Mouse (Mus musculus) lung, postnatal 4 days (tissue): Measurements from ENCODE around the gene Glul.
A peak's percentile ranks its signal among the peaks of the same experiment; 100 is the strongest.
"Not testable (repeated sequence)": the region's sequence is repeated elsewhere in the genome, so short reads cannot be mapped to it uniquely, and the experiment has no call there.

ENCODE experiments used
- DNase-seq, 2 experiments: peaks; one replicate each; pipeline ENCODE4 v3.0.0; 2021

The Glul gene

GRCm38 (mm10) chr1:153899731-153900380 lies at the start of gene Glul, which contains the start of gene Teddm2:
Gene Glul (plus strand): TSS chr1:153899944.
Gene Teddm2 (minus strand): TSS chr1:153900228.
- peak; percentile 97 to 98 for DNase-seq

GRCm38 (mm10) chr1:153852696-153853095 lies 47.0 kb upstream of the Glul start:
- not testable (repeated sequence) for DNase-seq

- DNase-seq = no peak
These were observed 43.8 kb upstream of the Glul start for GRCm38 (mm10) chr1:153855946-153856345.

- no peak for DNase-seq
These were observed 25.7 kb upstream of the Glul start, which contains the start of gene Teddm1b for GRCm38 (mm10) chr1:153874045-153874444. Gene Teddm1b (plus strand): TSS chr1:153874345.

DNA sequence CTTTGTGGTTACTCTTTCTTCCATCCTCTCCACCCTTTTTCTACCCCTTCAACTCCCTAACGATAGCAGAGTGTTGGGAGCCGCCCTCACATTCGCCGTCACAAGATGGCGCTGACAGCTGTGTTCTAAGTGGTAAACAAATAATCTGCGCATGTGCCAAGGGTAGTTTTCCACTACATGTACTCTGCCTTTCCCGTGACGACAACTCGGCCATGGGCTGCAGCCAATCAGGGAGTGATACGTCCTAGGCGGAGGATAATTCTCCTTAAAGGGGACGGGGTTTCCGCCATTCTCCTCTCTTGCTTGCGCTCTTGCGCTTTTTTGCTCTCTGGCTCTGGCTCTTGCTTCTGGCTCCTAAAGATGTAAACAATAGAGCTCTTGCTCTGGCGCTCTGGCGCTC lies 19.4 kb upstream of the Glul start:
- peak in 1 of 2 experiments; percentile 31 for DNase-seq

DNA sequence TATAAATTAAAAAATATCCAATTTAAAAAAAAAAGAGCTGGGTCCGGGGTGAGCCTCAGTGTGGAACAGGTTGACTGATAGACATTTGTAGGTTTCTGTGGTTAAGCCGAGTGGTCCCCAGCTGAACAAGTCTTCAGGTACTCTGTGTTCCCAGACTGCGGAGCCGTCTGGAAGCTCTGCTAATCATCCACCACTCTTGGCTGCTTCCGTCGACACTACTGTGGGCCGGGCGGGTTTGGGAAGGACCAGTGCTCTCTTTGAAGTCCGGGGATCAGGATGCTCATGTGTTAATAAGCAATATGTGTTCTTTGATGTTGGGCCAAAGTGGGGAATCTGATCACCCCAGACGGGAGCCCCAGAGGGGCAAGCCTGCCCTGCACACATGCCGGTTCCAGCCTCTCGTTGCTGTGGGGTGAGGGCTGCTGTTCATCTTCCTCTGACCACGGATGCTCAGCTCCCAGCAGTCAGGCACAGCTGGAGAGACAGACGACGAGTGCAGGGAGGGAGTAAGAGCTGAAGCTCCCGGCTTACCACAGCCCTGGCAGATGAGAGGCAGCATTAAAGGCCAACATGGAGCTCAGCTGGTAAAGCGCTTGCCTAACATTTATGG lies 13.6 kb upstream of the Glul start:
- no peak for DNase-seq

GRCm38 (mm10) chr1:153890121-153890520 lies 9.6 kb upstream of the Glul start:
- DNase-seq = no peak

GRCm38 (mm10) chr1:153891442-153891841 lies 8.3 kb upstream of the Glul start, which contains the start of gene Teddm1a:
Gene Teddm1a (plus strand): TSS chr1:153891742.
- no peak for DNase-seq

- no peak for DNase-seq
These were observed 6.0 kb upstream of the Glul start for GRCm38 (mm10) chr1:153893746-153894145.

GRCm38 (mm10) chr1:153894201-153894893 lies 5.4 kb upstream of the Glul start:
- DNase-seq = no peak

- DNase-seq = peak; percentile 62 to 83
These were observed 4.8 kb upstream of the Glul start for GRCm38 (mm10) chr1:153894979-153895378.

DNA sequence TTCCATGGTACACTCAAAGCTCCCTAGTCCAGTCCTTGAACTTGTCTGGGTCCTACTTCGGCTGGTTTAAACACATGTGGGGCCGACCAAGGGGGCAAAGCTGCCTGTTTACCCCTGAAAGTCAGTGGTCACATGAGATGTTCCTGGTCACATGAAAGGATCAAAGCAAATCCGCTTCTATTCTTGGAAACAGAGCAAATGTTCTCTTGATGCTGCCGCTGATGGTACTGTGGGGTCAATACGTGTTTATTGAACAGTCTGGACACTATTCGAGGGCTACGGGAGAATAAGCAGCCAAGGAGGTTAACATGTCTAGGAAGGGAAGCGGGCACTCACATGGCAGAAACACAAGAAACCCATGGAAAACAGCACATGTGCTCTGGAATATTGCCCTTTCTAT lies 2.5 kb upstream of the Glul start:
- DNase-seq = no peak

DNA sequence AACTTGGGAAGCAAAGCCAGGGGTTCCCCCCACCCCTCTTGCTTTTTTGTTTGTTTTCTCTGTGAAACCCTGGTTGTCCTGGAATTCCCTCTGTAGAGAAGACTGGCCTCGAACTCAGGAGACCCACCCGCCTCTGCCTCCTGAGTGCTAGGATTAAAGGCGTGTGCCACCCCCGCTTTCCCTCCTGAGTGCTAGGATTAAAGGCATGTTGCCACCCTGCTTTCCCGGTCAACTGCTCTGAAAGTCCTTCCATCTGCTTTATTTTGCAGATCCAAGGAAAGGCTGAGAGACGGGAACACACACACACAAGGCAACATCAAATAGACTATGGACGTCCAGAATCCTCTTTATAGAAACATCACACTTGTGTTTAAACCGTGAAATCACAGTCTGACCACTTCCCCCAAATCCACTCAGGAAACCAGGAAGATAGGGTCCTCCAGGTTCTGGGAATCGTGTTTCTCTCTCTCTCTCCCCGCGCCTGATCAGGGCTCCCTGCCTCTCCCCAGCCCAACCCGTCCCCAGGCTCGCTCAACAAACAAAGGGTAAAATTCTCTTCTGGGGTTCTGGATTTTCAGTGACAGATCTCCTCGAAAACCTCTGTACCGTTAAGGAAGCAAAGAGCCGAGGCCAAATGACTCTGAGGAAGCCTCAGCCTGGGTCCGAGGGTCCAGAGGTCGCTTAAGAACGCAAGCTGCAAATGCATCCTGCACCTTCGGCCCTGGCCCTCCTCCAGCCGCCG lies 584 bp upstream of the Glul start:
- no peak for DNase-seq

- DNase-seq = no peak
These were observed 637 bp downstream of the Glul start for GRCm38 (mm10) chr1:153900381-153900780.

- peak; percentile 60 to 68 for DNase-seq
These were observed 1.4 kb downstream of the Glul start for GRCm38 (mm10) chr1:153900860-153901730.

DNA sequence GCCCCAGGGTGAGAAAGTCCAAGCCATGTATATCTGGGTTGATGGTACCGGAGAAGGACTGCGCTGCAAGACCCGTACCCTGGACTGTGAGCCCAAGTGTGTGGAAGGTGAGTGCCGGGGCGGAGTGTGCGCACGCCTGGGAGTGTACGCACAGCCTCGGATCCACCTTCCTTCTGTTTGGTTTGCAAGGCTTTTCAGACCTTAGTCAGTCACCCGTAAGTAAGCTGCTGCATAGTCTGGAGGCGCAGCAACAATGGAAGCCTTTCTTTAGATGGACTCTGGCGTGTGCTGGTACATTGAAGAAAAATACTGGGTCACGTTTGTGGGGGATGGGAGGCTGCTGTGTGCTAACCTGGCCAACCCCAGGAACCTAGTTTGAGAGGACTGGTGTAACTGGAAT lies 3.3 kb downstream of the Glul start:
- DNase-seq = no peak

DNA sequence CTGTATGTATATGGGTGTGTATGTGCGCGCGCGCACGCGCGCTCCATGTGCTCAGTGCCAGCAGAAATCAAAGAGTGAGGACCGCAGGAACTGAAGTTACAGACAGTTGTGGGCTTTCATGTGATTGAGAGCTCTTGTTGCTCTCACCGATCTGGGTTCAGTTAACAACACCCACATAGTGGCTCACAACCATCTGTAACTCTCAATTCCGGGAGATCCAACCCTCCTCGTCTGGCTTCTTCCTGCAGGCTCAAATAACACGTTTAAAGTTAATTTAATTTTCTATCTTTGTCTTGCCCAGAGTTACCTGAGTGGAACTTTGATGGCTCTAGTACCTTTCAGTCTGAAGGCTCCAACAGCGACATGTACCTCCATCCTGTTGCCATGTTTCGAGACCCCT lies 4.5 kb downstream of the Glul start:
- DNase-seq = no peak

- no peak for DNase-seq
These were observed 6.1 kb downstream of the Glul start for GRCm38 (mm10) chr1:153905884-153906283.

DNA sequence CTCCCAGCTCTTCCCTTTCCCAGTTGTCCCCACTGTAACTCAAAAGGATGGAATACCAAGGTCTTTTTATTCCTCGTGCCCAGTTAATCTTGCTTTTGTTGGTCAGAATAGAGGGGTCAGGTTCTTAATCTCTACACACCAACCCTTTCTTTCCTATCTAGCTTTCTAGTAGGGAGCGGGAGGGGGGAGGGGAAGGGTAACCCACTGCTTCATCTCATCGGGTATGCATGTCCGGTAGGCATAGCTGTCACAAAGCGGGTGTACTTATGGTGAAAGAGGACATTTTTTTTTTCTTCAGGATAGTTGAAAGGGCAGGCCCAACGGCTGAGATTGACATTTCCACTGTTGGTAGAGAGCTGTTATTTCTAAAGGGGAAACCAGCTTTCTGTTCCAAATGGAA lies 8.5 kb downstream of the Glul start:
- DNase-seq = no peak

DNA sequence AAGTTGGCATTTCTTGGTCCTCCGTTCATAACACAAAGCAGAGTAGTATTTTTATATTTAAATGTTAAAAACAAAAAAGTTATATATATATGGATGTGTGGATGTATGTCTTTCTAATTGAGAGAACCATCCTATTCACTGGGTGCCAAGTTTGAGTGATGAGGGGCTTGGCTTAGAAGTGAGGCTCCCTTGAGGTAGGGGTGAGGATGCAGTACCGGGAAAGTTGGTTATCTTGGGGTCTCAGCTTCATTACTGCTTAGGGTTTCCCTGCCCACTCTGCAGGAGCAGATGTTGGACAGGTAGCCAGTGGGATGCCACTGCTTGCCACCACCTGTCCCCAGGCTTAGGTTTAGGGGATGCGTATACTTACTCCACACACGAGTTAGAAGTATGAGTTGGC lies 9.0 kb downstream of the Glul start:
- DNase-seq = no peak

DNA sequence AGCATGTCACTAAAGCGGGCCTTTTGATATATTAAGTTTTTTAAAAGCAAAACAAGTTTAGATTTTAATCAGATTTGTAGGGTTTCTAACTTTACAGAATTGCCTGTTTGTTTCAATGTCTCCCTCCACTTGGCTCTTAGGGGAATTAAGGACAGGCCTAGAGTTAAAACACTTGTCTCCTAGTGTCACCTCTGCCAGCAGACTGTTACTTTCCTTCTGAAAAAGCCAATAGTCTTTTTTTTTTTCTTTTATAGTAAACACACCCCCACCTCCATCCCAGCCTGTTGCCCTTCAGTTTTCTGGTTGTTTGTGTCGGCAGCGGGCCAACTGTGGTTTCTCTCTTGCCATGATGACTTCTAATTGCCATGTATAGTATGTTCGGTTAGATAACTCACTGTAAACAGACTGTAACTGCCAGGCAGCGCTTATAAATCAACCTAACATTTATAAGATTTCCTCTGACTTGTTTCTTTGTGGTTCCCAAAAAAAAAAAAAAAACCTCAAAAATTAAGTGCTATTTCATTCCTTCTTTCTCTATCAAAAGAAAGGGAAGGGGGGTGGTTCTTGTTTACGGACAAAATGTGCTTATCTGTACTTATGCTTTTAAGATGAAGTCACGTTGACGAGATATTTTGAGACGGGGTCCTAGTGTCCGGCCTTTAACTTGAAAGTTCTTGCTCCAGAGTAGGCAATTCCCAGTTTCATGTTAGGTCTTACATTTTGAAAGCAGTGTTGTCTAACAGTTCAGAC lies 9.6 kb downstream of the Glul start:
- peak; percentile 40 to 67 for DNase-seq

- DNase-seq = no peak
These were observed 10.2 kb downstream of the Glul start for GRCm38 (mm10) chr1:153909963-153910291.
